Mouse (Mus musculus) megakaryocyte-erythroid progenitor cell, adult 5-6 weeks (primary cell): ENCODE data around the gene Sh3rf3. TPM values are rescaled to one million over a fixed set of nuclear protein-coding genes. Genes with fewer than 3 reads are reported as not detected.
"Not testable (repeated sequence)": the region's sequence is repeated elsewhere in the genome, so short reads cannot be mapped to it uniquely, and the experiment has no call there.

Source experiments
- ATAC-seq: replicated peaks from 2 replicates; pipeline ENCODE4 v1.8.0; 2016; ENCODE audit warnings: mild to moderate bottlenecking, inconsistent platforms; ENCODE audit not compliant: severe bottlenecking, poor library complexity, low FRiP score, low TSS enrichment
- total RNA-seq, 2 experiments: library from RNA; stranded (forward) in 1 of 2; stranded (reverse) in 1 of 2; fragments of 200-1000, 215-1000 nt in 1 of 2; fragments of >200 nt in 1 of 2; fragmentation: Nextera tagmentation in 1 of 2; gene quantifications; 2 replicates each; pipeline ENCODE4 v1.2.3; 2014 to 2017

The Sh3rf3 gene
- total RNA-seq, 2 experiments from 2014 or later: not detected

DNA sequence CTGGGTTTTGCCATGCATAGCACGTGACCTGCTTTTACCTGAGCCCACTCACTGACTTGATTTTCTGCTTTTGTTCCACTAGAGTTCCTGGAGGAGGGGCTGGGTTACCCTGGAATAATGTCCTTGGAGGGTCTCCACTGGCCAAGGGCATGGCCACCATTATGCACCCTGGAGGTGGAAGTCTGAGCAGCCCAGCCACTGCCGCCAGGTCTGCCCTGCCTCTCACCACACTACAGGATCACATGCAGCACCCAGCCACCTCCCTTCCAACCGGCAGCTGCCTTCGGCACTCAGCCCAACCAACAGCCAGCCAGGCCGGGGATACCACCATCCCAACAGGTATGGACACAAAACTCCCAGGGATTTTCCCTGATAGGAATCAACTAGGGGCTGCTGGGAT lies 273.4 kb downstream of the Sh3rf3 start:
- ATAC-seq: no peak

DNA sequence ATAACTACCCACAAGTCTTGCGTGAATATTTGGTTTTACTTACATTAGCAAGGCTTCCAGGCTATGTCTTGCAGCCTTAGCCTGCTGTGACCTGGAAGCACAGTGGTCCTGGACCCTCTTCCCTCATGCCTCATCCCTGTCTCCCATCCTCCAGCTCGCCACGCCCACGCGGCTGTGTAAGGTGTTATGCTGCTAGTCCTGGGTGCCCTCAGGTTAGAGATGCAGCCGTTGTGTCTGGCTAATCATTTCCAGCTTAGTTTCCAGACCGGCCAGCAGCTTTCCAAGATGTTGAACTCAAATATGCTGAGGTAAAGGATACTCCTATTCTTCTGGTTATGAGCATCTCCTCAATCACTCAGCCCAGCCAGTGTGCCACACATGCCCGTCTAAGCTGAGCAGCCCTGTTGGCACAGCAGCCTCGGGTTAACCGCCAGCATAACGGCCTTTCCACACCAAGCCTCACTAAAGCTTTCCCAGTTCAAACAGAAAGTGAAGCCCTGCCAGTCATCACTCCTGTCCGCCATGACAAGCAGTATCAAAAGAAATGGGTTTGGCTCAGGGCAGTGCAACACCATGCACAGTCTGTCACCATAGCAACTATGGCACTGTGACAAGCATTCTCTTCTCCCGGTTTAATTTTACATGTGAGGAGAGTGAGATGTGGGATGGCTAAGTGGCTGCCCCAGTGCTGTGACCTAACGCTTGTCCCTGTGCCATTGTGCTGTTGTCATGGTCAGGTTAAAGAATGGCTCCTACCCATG lies 276.9 kb downstream of the Sh3rf3 start:
- no peak for ATAC-seq

DNA sequence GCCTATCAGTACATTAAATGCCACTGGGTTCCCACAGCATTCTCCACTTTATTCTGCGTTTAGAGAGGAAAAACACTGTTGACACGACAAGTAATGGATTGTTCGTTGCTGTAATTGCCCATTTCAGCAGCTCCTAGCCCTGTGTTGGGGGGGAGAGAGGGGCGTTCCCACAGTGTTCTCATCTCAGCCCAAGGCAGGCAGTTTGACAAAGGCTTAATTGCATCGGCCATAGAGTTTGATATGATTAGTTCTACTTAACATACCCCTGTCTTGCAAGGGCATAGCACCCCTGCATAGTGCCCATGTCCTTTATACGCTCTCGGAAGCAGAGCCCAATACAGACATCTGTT lies 277.4 kb downstream of the Sh3rf3 start:
- no peak for ATAC-seq

DNA sequence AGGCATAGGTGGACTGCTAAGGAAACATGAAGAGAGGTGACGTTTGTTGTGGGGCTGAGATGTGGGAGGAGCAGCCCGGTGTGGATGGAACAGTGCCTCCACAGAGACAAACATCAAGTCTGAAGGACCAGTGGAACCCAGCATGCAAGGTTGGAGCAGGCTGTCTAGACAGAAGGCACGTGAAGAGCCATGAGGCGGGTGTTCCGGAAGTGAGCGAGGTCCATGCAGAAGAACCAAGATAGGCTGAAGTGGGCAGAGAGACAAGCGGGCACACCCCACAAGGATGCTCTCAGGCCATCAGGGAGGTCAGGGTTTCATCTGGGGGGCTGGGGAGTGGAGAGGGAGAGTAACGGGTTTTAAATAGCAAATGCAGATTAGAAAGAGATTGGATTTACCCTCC lies 278.4 kb downstream of the Sh3rf3 start:
- ATAC-seq: no peak

DNA sequence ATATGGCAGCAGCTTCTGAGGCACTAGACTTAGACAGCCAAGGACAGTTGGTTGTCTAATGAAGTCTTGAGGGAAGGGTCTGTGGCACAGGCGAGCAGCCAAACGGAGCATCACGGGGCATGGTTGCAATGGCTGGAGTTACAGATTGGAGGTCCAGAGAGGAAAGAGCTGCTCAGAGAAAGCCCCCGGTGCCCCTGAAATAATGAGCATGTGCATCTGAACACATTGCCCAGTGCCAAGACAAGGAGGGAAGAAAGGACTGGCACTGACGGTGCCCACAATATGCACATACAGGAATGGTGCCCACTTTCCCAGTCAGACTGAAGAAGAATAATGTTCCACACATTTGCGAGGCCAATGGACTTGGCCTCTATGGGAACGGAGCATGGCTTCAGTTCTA lies 278.8 kb downstream of the Sh3rf3 start:
- ATAC-seq: no peak

DNA sequence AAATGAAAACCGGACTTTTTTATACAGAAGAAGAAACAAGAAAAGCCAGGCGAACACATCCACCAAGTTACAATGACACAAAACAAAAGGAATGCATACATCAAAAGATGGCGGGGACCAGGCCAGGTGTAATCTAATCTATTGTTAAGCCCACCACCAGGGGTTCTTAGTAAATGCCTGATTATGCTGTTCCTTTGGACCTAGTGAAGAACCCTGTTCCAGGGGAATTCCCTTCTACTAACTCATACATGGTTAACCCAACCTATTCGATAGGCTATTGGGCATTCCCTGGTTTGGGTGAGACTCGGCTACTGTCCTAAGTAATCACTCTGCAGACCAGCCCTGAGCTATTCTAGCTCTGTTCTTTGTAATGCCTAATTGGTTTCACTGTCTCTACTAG lies 289.9 kb downstream of the Sh3rf3 start:
- not testable (repeated sequence) for ATAC-seq

DNA sequence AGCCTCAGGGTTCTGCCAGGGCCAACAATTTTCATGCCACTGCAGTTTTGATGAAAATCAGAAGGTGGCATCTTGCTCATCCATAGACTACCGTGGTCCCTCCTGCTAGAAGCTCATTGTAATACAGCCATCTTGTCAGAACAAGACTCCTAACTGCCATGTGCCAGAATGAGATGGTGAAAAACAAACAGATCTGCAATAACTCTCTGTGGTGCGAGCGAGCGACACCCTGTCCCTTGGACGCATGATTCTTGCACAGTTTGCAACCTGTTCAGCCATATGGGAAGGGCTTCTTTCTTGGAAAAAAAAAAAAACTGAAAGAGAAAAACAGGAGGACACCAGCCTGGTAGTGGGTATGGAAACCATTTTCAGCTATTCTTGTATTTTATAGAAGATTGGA lies 291.5 kb downstream of the Sh3rf3 start:
- no peak for ATAC-seq

DNA sequence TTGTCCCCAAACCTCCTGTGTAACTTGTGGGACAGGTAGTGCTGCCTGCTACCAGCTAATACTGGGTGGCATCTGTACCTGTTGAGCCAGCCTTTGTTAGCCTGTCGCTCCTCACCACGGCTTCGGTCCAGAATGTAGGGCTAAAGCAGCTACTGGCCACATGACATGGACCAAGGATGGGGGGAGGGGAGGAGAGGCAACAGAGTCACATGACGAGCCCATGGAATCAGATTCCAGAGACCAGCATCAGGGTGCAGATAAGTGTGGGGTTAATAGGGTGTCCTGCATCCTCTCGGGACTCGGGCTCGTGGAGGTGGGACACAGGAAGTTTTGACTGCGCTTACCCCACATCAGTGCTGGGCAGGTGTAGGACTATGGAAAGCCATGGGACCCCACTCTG lies 292.7 kb downstream of the Sh3rf3 start:
- no peak for ATAC-seq

DNA sequence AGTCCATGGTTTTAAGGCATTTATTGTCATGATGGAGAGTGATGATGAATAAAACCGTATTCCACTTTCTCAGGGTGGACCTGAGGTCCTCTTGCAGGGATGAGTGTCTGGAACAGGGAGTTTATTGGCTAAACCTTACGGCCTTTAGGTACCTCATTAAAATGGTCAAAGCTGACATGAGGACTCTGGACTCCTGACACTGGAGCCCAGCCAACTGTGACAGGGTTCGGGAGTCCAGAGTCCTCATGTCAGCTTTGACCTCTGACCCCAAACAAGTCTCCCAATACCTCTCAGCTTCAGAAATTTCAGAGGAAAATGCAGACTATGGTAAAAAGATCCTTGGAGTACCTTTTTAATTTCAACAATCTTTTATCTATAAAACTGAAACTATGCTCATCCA lies 293.5 kb downstream of the Sh3rf3 start:
- no peak for ATAC-seq

DNA sequence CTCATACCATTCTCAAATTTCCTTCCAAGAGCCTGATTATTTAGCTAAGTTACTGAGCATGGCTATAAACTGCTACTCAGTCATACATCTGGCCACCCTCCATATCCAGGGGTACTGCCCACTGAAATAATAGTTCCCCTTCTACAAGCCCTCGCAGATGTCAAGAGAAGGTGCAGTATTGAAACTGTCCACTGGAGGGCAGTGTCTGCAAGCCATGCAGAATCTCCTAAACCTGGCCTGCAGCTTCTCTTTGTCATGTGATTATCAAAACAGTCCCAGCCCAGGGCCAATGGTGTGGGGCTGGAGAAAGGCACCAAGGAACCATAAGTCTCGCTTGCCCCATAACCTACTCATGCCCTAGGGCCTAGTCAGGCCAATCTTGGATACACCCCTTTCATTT lies 295.9 kb downstream of the Sh3rf3 start:
- ATAC-seq: peak; percentile 77

DNA sequence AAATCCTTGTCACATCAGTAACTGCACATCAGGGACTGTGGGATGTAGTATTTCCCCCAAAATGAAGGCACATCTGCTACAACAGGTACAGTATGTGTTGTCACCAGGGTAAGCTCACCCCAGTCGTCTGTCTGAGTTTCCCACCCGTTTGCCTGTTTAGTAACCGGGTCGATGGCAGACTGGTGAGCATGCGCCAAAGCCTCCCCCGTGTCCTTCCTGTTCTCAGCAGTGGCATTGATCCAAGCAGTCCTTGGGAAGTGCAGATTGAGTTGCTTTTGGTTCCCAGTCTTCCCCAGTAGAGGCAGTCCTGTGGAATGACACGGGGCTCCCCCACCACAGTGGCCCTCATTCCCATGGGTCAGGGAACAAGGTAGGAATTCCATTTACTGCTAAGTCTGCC lies 297.2 kb downstream of the Sh3rf3 start:
- no peak for ATAC-seq

DNA sequence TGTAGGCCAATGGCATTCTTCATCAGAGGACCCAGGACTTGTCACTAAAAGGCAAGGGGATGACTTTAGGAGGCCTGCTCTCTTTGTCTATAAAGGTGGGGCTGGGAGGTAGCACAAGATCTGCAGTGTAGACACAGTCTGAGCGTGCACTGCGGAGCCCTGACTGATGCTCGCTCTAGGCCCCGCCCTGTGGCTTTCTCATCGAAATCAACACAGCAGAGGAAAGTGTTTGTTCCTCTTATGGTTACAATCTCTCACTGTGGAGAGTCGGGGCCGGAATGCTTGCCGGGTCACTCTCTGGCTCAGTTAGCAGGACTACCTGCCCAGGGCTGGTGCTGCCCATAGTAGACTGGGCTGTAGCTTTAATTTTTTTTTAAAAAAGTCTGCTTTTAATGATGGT lies 299.6 kb downstream of the Sh3rf3 start:
- peak; percentile 70 for ATAC-seq

DNA sequence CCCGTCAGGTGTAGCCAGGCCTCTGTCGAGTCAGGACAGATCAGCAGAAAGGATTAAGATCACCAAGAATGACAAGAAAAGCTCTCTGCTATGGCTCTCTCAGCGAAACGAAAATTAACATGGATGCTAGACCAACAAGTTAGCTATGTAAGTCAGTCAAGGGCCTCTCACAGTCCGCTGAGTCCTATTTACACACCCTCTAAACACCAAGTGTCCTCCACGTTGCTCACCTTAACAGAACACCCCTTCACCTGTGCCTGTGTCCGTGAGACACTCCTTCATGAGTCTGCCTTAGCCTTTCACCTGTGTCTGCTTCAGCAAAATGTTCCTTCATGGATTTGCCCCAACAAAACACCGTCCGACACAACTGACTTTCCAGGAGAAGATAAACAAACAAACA lies 300.2 kb downstream of the Sh3rf3 start:
- ATAC-seq: no peak

DNA sequence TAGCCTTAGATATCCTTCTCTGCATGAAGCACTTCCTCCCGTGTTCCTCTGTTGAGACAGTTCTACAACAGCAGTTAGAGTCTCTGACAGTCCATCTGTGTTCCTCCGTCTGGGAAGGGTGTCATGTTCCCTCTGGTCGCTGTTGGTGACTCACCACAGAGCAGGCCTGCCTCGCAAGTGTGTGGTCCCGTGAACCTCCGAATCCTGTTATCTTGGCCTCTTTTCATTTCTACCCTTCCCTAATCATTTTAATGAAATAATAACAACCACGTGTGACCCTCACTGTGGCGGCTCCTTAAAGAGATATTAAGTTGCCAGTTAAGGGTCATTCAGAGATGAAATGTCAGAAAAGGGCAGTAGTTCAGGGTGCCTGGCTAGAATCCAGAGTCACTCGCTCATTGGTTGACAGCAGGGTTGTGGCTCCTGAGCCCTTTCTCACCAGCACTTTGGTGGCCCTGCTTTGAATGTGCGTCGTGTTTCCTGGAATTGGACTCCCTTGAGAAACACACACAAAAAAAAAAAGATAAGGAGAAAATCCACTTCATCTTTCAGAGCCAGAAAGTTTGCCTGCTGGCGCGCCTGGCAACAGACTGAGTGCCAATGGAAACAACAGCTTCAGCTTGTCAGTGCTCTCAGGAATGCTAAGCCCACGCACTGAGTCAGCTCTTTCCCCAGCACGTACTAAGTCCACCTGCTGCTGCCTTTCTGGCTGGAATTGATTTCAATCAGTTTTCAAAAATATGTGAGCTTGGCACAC lies 301.6 kb downstream of the Sh3rf3 start:
- no peak for ATAC-seq

DNA sequence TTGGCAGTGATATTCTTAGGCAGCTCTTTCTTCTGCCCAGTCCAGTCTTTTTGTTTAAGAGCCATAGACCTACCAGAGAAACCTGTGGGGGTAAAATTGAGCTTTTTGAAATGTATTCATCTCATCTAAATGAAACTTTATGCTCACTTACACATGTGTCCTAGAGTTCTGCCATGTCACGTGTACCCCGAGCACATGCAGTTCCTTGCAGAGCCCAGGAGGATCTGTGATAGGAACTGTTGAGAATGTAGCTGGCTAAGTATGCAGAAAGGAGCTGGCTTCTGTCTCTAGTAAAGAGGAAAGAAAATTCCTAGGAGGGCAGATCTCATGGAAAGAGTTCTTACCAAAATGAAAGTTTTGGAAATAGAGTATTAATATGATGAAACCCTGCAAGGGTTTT lies 302.5 kb downstream of the Sh3rf3 start:
- no peak for ATAC-seq

DNA sequence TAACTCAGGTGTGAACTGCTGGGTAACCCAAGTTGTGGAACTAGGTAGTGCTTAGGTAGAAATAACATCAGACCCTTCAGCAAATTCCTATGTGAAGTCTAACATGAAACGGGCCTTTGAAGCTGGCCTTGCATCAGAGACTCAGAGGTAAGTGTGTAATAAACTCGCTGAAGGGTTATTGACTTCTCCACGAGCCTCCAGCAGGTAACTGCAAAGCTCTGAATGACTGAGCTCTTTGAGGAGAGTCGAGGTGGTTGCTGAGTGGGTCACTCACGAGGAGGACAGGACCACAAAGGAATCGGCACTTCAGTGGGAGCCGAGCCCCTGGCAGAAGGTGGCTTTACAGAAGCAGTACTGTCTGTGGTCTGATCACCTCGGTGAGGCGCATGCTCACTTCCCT lies 303.2 kb downstream of the Sh3rf3 start:
- ATAC-seq: no peak

DNA sequence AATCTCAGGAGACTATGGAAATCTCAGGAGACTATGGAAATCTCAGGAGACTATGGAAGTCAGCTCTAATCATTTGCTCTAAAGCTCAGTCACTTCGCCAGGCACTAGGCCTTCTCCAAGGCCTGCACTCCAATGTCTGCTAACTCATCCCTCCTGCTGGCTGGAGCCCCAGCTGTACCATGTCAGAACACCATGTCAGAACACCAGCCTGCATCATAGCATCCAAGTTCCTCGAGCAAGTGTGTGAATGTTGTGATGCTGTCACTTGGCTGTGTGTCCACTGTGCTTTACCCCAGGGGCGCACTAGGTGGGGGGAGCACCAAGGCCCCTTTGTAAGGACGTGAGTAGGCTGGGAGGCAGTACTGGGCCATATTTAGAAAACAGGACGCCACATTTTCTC lies 304.4 kb downstream of the Sh3rf3 start:
- no peak for ATAC-seq

DNA sequence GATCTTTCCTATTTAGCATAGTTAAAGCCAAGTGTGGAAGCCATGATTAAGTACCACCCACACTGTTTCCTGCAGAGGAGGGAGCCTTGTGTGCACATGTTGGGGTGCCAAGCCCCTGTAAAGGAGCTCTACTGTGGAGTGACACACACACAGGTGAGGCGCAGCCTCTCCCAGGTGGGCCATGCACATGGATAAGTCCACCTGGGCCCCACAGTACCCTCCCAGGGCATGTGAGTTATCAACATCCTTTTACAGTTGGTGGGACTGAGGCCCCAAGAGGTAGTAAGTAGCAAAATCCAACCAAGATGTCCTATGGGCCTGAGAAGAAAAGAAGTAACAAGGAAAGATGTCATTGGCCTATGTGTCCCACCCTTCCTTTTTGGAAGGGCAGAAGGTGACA lies 305.8 kb downstream of the Sh3rf3 start:
- no peak for ATAC-seq

DNA sequence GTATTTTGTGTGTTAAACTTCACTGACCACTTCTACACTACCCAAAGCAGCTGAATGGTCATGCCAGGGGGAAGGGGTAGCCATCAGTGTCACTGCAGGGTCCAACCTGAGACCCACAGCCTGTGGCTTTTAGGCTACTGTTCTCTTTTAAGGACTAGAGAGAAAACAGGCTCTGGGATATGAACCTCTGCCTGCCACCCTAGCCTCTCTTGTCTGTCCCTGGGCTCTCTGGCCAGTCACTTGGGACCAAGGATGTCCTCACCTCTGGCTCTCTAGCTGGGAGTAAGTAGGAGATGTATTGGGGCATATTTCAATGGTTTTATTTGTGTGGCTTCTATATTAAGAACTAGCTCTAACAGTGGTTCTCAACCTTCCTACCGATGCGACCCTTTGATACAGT lies 306.7 kb downstream of the Sh3rf3 start:
- no peak for ATAC-seq

DNA sequence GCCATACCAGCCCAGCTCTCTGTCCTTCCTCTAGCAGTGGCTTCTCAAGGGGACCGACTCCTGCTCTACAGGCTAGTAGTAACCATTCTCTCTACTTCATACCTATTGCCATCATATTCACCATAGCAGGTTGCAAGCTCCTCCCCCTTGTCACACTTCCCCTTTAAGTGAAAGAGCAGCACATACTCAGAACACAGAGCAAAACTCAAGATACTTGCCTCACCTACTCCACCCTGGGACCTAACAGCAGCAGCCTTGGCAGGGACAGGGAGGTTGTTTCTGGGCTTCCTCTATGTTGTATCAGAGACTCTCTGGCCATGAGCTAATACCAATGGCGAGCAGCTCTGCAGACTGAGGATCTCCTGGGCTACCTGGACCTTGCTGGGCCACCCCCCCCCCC lies 312.3 kb downstream of the Sh3rf3 start:
- no peak for ATAC-seq

DNA sequence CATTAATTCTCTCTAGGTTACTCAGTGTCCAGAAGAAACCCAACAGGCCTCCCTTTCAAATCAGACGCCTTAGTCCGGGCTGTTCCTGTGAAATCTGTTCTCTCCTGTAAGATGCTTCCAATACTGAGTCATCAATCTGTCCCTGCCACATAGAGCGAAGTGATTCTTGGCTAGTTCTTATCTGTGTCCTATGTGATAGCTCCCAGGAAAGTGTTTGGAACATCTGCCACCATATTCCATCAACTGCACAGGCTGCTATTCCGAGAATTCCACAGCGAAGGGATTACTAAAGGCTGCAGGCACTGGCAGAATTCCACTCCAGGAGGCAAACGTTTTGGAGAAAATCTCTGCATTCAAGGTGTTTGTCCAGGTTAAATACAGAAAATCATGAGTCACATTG lies 314.5 kb downstream of the Sh3rf3 start:
- ATAC-seq: no peak
